Mouse (Mus musculus) left cerebral cortex, adult 18-20 months (tissue): ENCODE data around the gene Lima1. TPM values are rescaled to one million over a fixed set of nuclear protein-coding genes. Genes with fewer than 3 reads are reported as not detected.
"Not testable (repeated sequence)": the region's sequence is repeated elsewhere in the genome, so short reads cannot be mapped to it uniquely, and the experiment has no call there.

ENCODE experiments used
- DNase-seq, 2 experiments: peaks; one replicate each; pipeline ENCODE4 v3.0.0; 2021 to 2022; ENCODE audit warnings: low spot score in 2 of 2, mixed read lengths in 1 of 2
- total RNA-seq, 2 experiments: library from RNA; stranded (reverse); gene quantifications; 2 replicates each; pipeline ENCODE4 v1.2.3; 2021

Gene Lima1
- total RNA-seq, 2 experiments from 2014 or later = 7.0 to 9.6 TPM

- DNase-seq = no peak
Observed at GRCm38 (mm10) chr15:99807776-99808735, 67.2 kb downstream of the Lima1 start.

- no peak for DNase-seq
Observed at GRCm38 (mm10) chr15:99806171-99806570, 69.1 kb downstream of the Lima1 start.

GRCm38 (mm10) chr15:99805673-99806072 lies 69.6 kb downstream of the Lima1 start:
- DNase-seq = no peak

GRCm38 (mm10) chr15:99803186-99803644 lies 72.0 kb downstream of the Lima1 start:
- no peak for DNase-seq

- DNase-seq = no peak
Observed at GRCm38 (mm10) chr15:99801885-99802572, 73.2 kb downstream of the Lima1 start.

- DNase-seq = no peak
Observed at GRCm38 (mm10) chr15:99799706-99800105, 75.5 kb downstream of the Lima1 start.

- no peak for DNase-seq
Observed at GRCm38 (mm10) chr15:99797898-99798297, 77.4 kb downstream of the Lima1 start.

GRCm38 (mm10) chr15:99796735-99797134 lies 78.5 kb downstream of the Lima1 start:
- DNase-seq = no peak

- no peak for DNase-seq
Observed at GRCm38 (mm10) chr15:99796066-99796465, 79.2 kb downstream of the Lima1 start.

- no peak for DNase-seq
Observed at GRCm38 (mm10) chr15:99792221-99792815, 82.9 kb downstream of the Lima1 start.

GRCm38 (mm10) chr15:99791003-99791402 lies 84.3 kb downstream of the Lima1 start:
- DNase-seq = no peak

GRCm38 (mm10) chr15:99790464-99790863 lies 84.8 kb downstream of the Lima1 start:
- peak in 1 of 2 experiments; percentile 28 for DNase-seq

- DNase-seq = peak in 1 of 2 experiments; percentile 12
Observed at GRCm38 (mm10) chr15:99787625-99788120, 87.6 kb downstream of the Lima1 start.

- DNase-seq = no peak
Observed at GRCm38 (mm10) chr15:99778677-99779335, 96.5 kb downstream of the Lima1 start.

GRCm38 (mm10) chr15:99778148-99778547 lies 97.1 kb downstream of the Lima1 start:
- peak in 1 of 2 experiments; percentile 23 for DNase-seq

GRCm38 (mm10) chr15:99772925-99773324 lies 102.3 kb downstream of the Lima1 start:
- no peak for DNase-seq

GRCm38 (mm10) chr15:99772881-99772924 lies 102.6 kb downstream of the Lima1 start, which contains the start of gene Cers5:
Gene Cers5 (minus strand): TSS chr15:99772885.
- DNase-seq = not testable (repeated sequence)

GRCm38 (mm10) chr15:99772277-99772880 lies 102.9 kb downstream of the Lima1 start:
- peak; percentile 70 to 86 for DNase-seq

GRCm38 (mm10) chr15:99771601-99772276 lies 103.5 kb downstream of the Lima1 start:
- DNase-seq = peak; percentile 25 to 54

GRCm38 (mm10) chr15:99771004-99771500 lies 104.2 kb downstream of the Lima1 start:
- DNase-seq = no peak
